Mouse (Mus musculus) midbrain, embryonic 15.5 days (tissue): ENCODE results near the gene Aldh3b1. TPM values are rescaled to one million over a fixed set of nuclear protein-coding genes. Genes with fewer than 3 reads are reported as not detected.

Source experiments
- ATAC-seq: fragments of 200-750 bp; cut with Nextera tagmentation; replicated peaks from 2 replicates; pipeline ENCODE4 v1.8.0; 2017; ENCODE audit warnings: moderate TSS enrichment
- H3K27ac ChIP-seq: fragments of 300-500 bp; sonication (generic); 2 replicates; pipeline ENCODE4 v1.5.1; 2015; ENCODE audit warnings: mild to moderate bottlenecking, inconsistent platforms
- H3K27me3 ChIP-seq: fragments of 300-500 bp; sonication (generic); replicated peaks from 2 replicates; pipeline ENCODE4 v1.6.1; 2015; ENCODE audit warnings: inconsistent platforms
- H3K36me3 ChIP-seq: fragments of 300-500 bp; sonication (generic); replicated peaks from 2 replicates; pipeline ENCODE4 v1.6.1; 2015; ENCODE audit warnings: inconsistent platforms
- H3K4me1 ChIP-seq: fragments of 300-500 bp; sonication (generic); 2 replicates; pipeline ENCODE4 v1.6.1; 2015; ENCODE audit warnings: inconsistent platforms
- H3K4me2 ChIP-seq: fragments of 300-500 bp; sonication (generic); 2 replicates; pipeline ENCODE4 v1.6.1; 2015; ENCODE audit warnings: inconsistent platforms, mild to moderate bottlenecking, moderate library complexity
- H3K4me3 ChIP-seq: fragments of 300-500 bp; sonication (generic); 2 replicates; pipeline ENCODE4 v1.5.1; 2015; ENCODE audit warnings: mild to moderate bottlenecking, inconsistent platforms
- H3K9ac ChIP-seq: fragments of 300-500 bp; sonication (generic); 2 replicates; pipeline ENCODE4 v1.6.1; 2015; ENCODE audit warnings: mild to moderate bottlenecking, inconsistent platforms
- H3K9me3 ChIP-seq: fragments of 300-500 bp; sonication (generic); 2 replicates; pipeline ENCODE4 v1.6.1; 2016; ENCODE audit warnings: inconsistent platforms
- WGBS: fragments of 180-500 bp; shearing (Covaris S2); methylation state at CpG from one replicate; pipeline ENCODE4 v1.1.7; 2015; ENCODE audit warnings: mixed read lengths; 5-methylcytosine and 5-hydroxymethylcytosine counted together
- polyA plus RNA-seq: library from polyadenylated mRNA; unstranded; fragments of >200 nt; fragmentation: Nextera tagmentation; extraction: Ambion mirVana; gene quantifications from 2 replicates; pipeline ENCODE4 v1.2.1, GENCODE M21; 2015

The Aldh3b1 gene
- polyA plus RNA-seq, 1 experiment from 2014 or later, result 1.9 TPM

GRCm38 (mm10) chr19:3935896-3936850 is 6.6 kb upstream of the Aldh3b1 start:
- H3K4me2 ChIP-seq, result peak overlapping the region; percentile 65
- ATAC-seq, result no peak
- 10% methylated on average over 22 of the region's 22 CpGs for WGBS

GRCm38 (mm10) chr19:3935032-3935895 is 5.7 kb upstream of the Aldh3b1 start, which contains the start of gene Unc93b1:
TSS of gene Unc93b1 (plus strand) at chr19:3935186.
- Histone ChIP-seq H3K4me2 (peak within 1 kb of the TSS; percentile 65), H3K27ac (no peak within 1 kb of the TSS), H3K9me3 (no peaks in the 10 kb centered on the region), H3K27me3 (peaks cover 13% of the 10 kb centered on the region), H3K36me3 (no peaks in the 10 kb centered on the region), H3K9ac (peak within 1 kb of the TSS; percentile 18; the same call in 1 of the 2 replicates), H3K4me3 (peak within 1 kb of the TSS; percentile 37), H3K4me1 (peaks cover 12% of the 10 kb centered on the region)
- peak; percentile 50; the same call in 1 of the 2 replicates for ATAC-seq
- WGBS, result 7% methylated on average over 41 of the region's 42 CpGs

More at GRCm38 (mm10) chr19:3935896-3936850, 6.6 kb upstream of the Aldh3b1 start:
- H3K4me3 ChIP-seq, result peak overlapping the region; percentile 37
- H3K27ac ChIP-seq, result no peak overlapping the region
- H3K27me3 ChIP-seq, result peaks cover 13% of the 10 kb centered on the region
- H3K4me1 ChIP-seq, result peaks cover 12% of the 10 kb centered on the region
- H3K9ac ChIP-seq, result peak overlapping the region; percentile 18; the same call in 1 of the 2 replicates
- no peaks in the 10 kb centered on the region for H3K36me3 ChIP-seq
- H3K9me3 ChIP-seq, result no peaks in the 10 kb centered on the region

- no peak overlapping the region for H3K27ac ChIP-seq
- H3K4me3 ChIP-seq, result no peak overlapping the region
- peaks cover 13% of the 10 kb centered on the region for H3K27me3 ChIP-seq
- no peak overlapping the region for H3K9ac ChIP-seq
- H3K36me3 ChIP-seq, result no peaks in the 10 kb centered on the region
- H3K9me3 ChIP-seq, result no peaks in the 10 kb centered on the region
- peaks cover 20% of the 10 kb centered on the region for H3K4me1 ChIP-seq
- WGBS, result 91% methylated on average over 9 of the region's 9 CpGs
- no peak overlapping the region for H3K4me2 ChIP-seq
- ATAC-seq, result no peak
Measured at GRCm38 (mm10) chr19:3931716-3932115, 2.1 kb upstream of the Aldh3b1 start.

GRCm38 (mm10) chr19:3930262-3931057 is 852 bp upstream of the Aldh3b1 start:
- Histone ChIP-seq H3K9me3 (no peaks in the 10 kb centered on the region), H3K4me3 (no peak overlapping the region), H3K27ac (peak overlapping the region; percentile 43; the same call in 1 of the 2 replicates), H3K27me3 (peaks cover 6% of the 10 kb centered on the region; the same call in 1 of the 2 replicates), H3K36me3 (no peaks in the 10 kb centered on the region), H3K9ac (no peak overlapping the region), H3K4me1 (peaks cover 11% of the 10 kb centered on the region), H3K4me2 (no peak overlapping the region)
- WGBS, result 72% methylated on average over 21 of the region's 21 CpGs
- ATAC-seq, result no peak

- Histone ChIP-seq H3K4me3 (no peak overlapping the region), H3K4me2 (no peak overlapping the region), H3K9me3 (no peaks in the 10 kb centered on the region), H3K27ac (no peak overlapping the region), H3K9ac (no peak overlapping the region), H3K4me1 (peaks cover 8% of the 10 kb centered on the region; the same call in 1 of the 2 replicates), H3K36me3 (no peaks in the 10 kb centered on the region), H3K27me3 (no peaks in the 10 kb centered on the region)
- 79% methylated on average over 4 of the region's 4 CpGs for WGBS
- no peak for ATAC-seq
Measured at GRCm38 (mm10) chr19:3928779-3929178, 829 bp downstream of the Aldh3b1 start.

GRCm38 (mm10) chr19:3927989-3928388 is 1.6 kb downstream of the Aldh3b1 start:
- WGBS, result 97% methylated on average over 4 of the region's 4 CpGs
- ATAC-seq, result no peak
- H3K4me3 ChIP-seq, result no peak overlapping the region
- no peaks in the 10 kb centered on the region for H3K27me3 ChIP-seq
- no peak overlapping the region for H3K4me2 ChIP-seq
- H3K27ac ChIP-seq, result no peak overlapping the region
- H3K9me3 ChIP-seq, result no peaks in the 10 kb centered on the region
- no peaks in the 10 kb centered on the region for H3K36me3 ChIP-seq
- no peak overlapping the region for H3K9ac ChIP-seq
- H3K4me1 ChIP-seq, result peaks cover 8% of the 10 kb centered on the region; the same call in 1 of the 2 replicates

- WGBS, result 56% methylated on average over 6 of the region's 6 CpGs
- Histone ChIP-seq H3K27me3 (no peaks in the 10 kb centered on the region), H3K4me3 (no peak overlapping the region), H3K36me3 (no peaks in the 10 kb centered on the region), H3K4me2 (no peak overlapping the region), H3K27ac (no peak overlapping the region), H3K4me1 (peaks cover 8% of the 10 kb centered on the region; the same call in 1 of the 2 replicates), H3K9ac (no peak overlapping the region), H3K9me3 (no peaks in the 10 kb centered on the region)
- no peak for ATAC-seq
Measured at GRCm38 (mm10) chr19:3926685-3927084, 2.9 kb downstream of the Aldh3b1 start.

GRCm38 (mm10) chr19:3926279-3926678 is 3.3 kb downstream of the Aldh3b1 start:
- Histone ChIP-seq H3K9me3 (no peaks in the 10 kb centered on the region), H3K4me1 (peaks cover 8% of the 10 kb centered on the region; the same call in 1 of the 2 replicates), H3K9ac (no peak overlapping the region), H3K27ac (no peak overlapping the region), H3K27me3 (no peaks in the 10 kb centered on the region), H3K4me3 (no peak overlapping the region), H3K4me2 (no peak overlapping the region), H3K36me3 (no peaks in the 10 kb centered on the region)
- no peak for ATAC-seq
- 72% methylated on average over 3 of the region's 3 CpGs for WGBS

GRCm38 (mm10) chr19:3925859-3926258 is 3.7 kb downstream of the Aldh3b1 start:
- H3K4me2 ChIP-seq, result no peak overlapping the region
- H3K4me3 ChIP-seq, result no peak overlapping the region
- no peak overlapping the region for H3K9ac ChIP-seq
- WGBS, result 74% methylated on average over 6 of the region's 6 CpGs
- no peak overlapping the region for H3K27ac ChIP-seq
- no peak for ATAC-seq
- H3K36me3 ChIP-seq, result no peaks in the 10 kb centered on the region
- H3K27me3 ChIP-seq, result no peaks in the 10 kb centered on the region
- peaks cover 8% of the 10 kb centered on the region; the same call in 1 of the 2 replicates for H3K4me1 ChIP-seq
- no peaks in the 10 kb centered on the region for H3K9me3 ChIP-seq

- Histone ChIP-seq H3K36me3 (no peaks in the 10 kb centered on the region), H3K4me2 (no peak overlapping the region), H3K9me3 (no peaks in the 10 kb centered on the region), H3K4me3 (no peak overlapping the region), H3K27me3 (no peaks in the 10 kb centered on the region), H3K9ac (no peak overlapping the region), H3K27ac (no peak overlapping the region), H3K4me1 (peaks cover 8% of the 10 kb centered on the region; the same call in 1 of the 2 replicates)
- no peak for ATAC-seq
- WGBS, result 96% methylated on average over 7 of the region's 7 CpGs
Measured at GRCm38 (mm10) chr19:3924868-3925267, 4.7 kb downstream of the Aldh3b1 start.

GRCm38 (mm10) chr19:3924190-3924589 is 5.4 kb downstream of the Aldh3b1 start:
- Histone ChIP-seq H3K4me2 (no peak overlapping the region), H3K9me3 (no peaks in the 10 kb centered on the region), H3K27me3 (no peaks in the 10 kb centered on the region), H3K27ac (no peak overlapping the region), H3K4me1 (peaks cover 2% of the 10 kb centered on the region; the same call in 1 of the 2 replicates), H3K9ac (no peak overlapping the region), H3K4me3 (no peak overlapping the region), H3K36me3 (no peaks in the 10 kb centered on the region)
- no peak for ATAC-seq
- 79% methylated on average over 8 of the region's 8 CpGs for WGBS
